Mouse (Mus musculus) embryonic facial prominence, embryonic 10.5 days (tissue): ENCODE measurements around the gene Aars2. TPM values are rescaled to one million over a fixed set of nuclear protein-coding genes. Genes with fewer than 3 reads are reported as not detected.

Source experiments
- DNase-seq: peaks from one replicate; pipeline ENCODE4 v3.0.0-alpha.2; 2017; ENCODE audit warnings: low spot score
- H3K27ac ChIP-seq: fragments of 300-500 bp; sonication (generic); replicated peaks from 2 replicates; pipeline ENCODE4 v1.5.1; 2016; ENCODE audit warnings: mild to moderate bottlenecking
- H3K27me3 ChIP-seq: fragments of 300-500 bp; sonication (generic); replicated peaks from 2 replicates; pipeline ENCODE4 v1.6.1; 2016; ENCODE audit warnings: low read depth, mild to moderate bottlenecking; ENCODE audit not compliant: poor library complexity, severe bottlenecking
- H3K36me3 ChIP-seq: fragments of 300-500 bp; sonication (generic); replicated peaks from 2 replicates; pipeline ENCODE4 v1.6.1; 2016; ENCODE audit warnings: mild to moderate bottlenecking, moderate library complexity
- H3K4me1 ChIP-seq: fragments of 300-500 bp; sonication (generic); 2 replicates; pipeline ENCODE4 v1.6.1; 2016
- H3K4me3 ChIP-seq: fragments of 300-500 bp; sonication (generic); 2 replicates; pipeline ENCODE4 v1.5.1; 2016; ENCODE audit warnings: mild to moderate bottlenecking, moderate library complexity
- H3K9me3 ChIP-seq: fragments of 300-500 bp; sonication (generic); 2 replicates; pipeline ENCODE4 v1.6.1; 2016; ENCODE audit warnings: mild to moderate bottlenecking
- WGBS: fragments of 180-500 bp; shearing (Covaris S2); methylation state at CpG from one replicate; pipeline ENCODE4 v1.1.7; 2016; 5-methylcytosine and 5-hydroxymethylcytosine counted together
- polyA plus RNA-seq: library from polyadenylated mRNA; unstranded; fragments of >200 nt; fragmentation: Nextera tagmentation; extraction: Ambion mirVana; gene quantifications from 2 replicates; pipeline ENCODE4 v1.2.1, GENCODE M21; 2016

Gene Aars2
- polyA plus RNA-seq, 1 experiment from 2014 or later, result 33.7 TPM

DNA sequence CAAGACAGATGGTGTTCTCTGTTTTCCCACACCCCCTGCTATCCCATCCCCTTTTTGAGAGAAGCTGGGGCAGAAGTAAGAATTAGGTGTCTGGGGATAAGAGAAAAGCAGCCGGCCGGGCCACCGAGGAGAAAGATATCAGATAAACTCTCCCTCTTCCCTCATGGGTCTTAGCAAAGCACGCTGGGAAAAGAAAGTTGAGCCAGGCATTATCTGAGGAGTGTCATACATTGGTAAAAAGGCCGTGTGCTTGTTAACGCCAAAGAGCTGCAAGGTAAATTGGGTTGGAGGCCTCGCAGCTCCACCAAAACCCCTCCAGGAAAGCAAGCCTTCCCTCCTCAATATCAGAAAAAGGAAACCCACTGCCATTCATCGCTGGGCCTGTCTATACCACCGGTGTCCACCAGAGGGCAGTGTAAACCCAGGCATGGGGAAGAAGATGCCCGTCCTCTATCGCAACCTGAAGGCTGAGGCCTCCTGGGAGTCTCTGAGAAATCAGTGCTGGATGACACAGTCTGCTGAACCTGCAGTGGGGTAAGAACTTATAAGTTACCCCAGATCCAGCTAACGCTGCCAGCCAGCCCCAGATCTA, 28.3 kb upstream of the Aars2 start:
- H3K4me3 ChIP-seq, result no peak overlapping the region
- peaks cover 53% of the 10 kb centered on the region for H3K27me3 ChIP-seq
- peaks cover 17% of the 10 kb centered on the region for H3K4me1 ChIP-seq
- DNase-seq, result peak; percentile 89
- no peak overlapping the region for H3K27ac ChIP-seq
- 20% methylated on average over 12 of the region's 12 CpGs for WGBS
- H3K36me3 ChIP-seq, result no peaks in the 10 kb centered on the region
- peaks cover 10% of the 10 kb centered on the region; the same call in 1 of the 2 replicates for H3K9me3 ChIP-seq

DNA sequence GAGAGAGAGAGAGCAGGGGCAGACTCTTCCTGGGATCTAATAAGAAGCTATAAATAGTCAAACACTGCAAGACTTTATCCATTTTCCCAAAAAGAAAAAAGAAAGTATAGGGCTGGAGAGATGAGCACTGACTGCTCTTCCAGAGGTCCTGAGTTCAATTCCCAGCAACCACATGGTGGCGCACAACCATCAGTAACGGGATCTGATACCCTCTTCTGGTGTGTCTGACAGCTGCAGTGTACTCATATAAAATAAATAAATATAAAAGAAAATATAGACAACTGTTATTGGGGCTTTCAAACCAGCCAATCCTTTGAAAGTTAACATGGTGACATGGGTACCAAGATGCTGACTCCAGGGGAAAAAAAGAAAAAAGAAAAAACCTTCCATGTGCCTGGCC, 26.2 kb upstream of the Aars2 start:
- 34% methylated on average over 2 of the region's 2 CpGs for WGBS
- Histone ChIP-seq H3K27me3 (peaks cover 32% of the 10 kb centered on the region), H3K36me3 (no peaks in the 10 kb centered on the region), H3K27ac (no peak overlapping the region), H3K4me3 (no peak overlapping the region), H3K9me3 (peaks cover 10% of the 10 kb centered on the region; the same call in 1 of the 2 replicates), H3K4me1 (peaks cover 8% of the 10 kb centered on the region; the same call in 1 of the 2 replicates)
- no peak for DNase-seq

DNA sequence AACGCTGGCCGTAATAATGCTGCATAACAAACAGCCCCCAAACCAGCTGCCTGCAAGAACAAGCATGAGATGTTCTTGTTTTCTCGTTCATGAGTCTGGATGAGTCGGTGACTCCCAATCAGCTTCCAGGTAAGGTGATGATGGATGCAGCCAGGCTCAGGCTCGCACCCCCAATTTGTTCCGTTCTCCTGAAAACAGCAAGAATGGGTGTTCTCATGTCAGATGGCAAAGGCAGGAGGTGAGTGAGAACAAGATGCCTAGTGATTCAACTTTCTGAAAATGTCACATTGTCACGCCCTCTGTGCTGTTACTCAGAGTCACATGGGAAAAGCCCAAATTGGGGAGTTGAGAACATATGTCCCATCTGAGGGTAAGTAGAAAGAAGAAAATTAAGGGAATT, 21.1 kb upstream of the Aars2 start:
- H3K27me3 ChIP-seq, result no peaks in the 10 kb centered on the region
- WGBS, result 88% methylated on average over 7 of the region's 7 CpGs

DNA sequence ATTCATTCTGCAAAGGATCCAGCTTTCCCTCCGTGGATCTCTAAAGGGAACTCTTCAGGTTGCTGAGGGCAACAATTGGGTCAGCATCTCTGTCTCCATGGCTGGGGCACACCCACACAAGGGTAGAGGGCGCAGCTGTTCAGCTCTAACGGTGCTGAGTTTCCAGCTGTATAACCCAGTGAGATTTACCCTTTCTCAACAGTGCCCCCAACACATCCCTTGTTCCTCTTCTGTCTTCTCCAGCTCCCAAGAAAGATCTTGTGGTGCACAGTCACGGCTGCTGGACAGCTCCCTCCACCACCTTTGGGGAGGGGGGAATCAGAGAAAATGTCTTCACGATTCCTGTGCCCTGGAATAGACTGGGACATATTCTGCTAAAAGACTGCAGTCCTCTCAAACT, 19.4 kb upstream of the Aars2 start:
- Histone ChIP-seq H3K4me1 (no peaks in the 10 kb centered on the region), H3K4me3 (no peak overlapping the region), H3K27me3 (no peaks in the 10 kb centered on the region), H3K36me3 (no peaks in the 10 kb centered on the region), H3K9me3 (no peaks in the 10 kb centered on the region), H3K27ac (no peak overlapping the region)
- 20% methylated on average over 5 of the region's 5 CpGs for WGBS
- DNase-seq, result no peak

More for the DNA sequence above, 21.1 kb upstream of the Aars2 start:
- H3K36me3 ChIP-seq, result no peaks in the 10 kb centered on the region
- no peak for DNase-seq
- no peaks in the 10 kb centered on the region for H3K4me1 ChIP-seq
- H3K4me3 ChIP-seq, result no peak overlapping the region
- peaks cover 10% of the 10 kb centered on the region; the same call in 1 of the 2 replicates for H3K9me3 ChIP-seq
- no peak overlapping the region for H3K27ac ChIP-seq

DNA sequence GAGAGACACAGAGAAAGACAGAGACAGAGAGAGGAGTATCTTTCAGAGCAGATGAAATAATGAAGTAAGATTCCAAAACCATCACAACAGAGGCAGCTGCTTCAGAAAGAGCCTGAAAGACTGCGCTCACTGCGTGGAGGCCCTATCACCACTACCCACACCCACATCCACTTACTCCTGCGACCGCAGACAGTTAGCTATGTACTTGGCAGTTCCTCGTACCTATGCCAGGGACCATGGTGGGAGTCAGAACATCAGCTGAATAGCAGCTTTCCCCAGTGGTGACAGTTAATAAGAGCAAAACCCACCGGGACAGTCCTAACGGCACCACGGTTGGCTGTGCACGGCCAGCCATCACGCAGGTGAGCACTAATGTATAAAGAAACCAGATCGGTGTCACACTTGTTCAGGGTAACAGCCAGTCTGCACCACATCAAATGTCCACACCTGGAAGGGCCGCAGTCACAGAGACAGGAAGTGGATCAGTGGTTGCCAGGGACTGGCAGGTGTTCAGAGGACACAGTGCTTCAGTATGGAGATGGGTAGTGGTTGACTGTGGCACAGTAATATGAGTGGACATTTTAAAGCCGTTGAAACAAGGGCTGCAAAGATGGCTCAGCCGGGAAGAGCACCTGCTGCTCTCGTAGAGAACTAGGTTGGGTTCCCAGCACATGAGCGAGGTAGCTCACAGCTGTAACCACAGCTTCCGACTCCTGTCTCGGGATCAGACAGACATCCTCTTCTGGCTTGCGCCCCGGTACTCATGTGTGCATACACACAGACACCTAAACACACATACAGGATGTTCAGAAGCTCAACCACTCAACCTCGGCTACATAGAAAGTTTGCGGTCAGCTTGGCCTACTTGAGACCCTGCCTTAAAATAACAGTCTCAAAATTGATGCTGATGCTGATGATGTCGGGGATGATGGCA, 18.1 kb upstream of the Aars2 start:
- H3K27me3 ChIP-seq, result no peaks in the 10 kb centered on the region
- H3K9me3 ChIP-seq, result no peaks in the 10 kb centered on the region
- H3K4me1 ChIP-seq, result no peaks in the 10 kb centered on the region
- H3K27ac ChIP-seq, result no peak overlapping the region
- 88% methylated on average over 23 of the region's 23 CpGs for WGBS
- H3K36me3 ChIP-seq, result no peaks in the 10 kb centered on the region
- DNase-seq, result no peak
- no peak overlapping the region for H3K4me3 ChIP-seq

DNA sequence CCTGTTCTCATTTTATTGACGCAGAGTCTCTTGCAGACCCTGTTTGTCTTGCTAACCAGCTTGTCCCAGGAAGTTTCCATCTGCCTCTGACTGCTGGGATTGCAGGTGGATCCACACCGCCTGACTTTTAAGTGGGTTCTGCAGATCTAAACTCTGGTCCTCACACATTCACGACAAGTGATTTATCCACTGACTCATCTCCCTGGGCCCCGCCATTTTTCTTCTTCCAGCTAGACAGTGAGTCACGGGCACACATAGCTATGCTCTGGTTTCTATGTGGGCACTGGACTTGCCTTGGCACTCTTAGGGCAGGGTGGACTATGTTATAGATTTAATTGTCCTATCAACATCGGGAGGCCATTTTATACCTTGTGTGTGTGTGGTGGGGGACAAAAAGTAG, 16.9 kb upstream of the Aars2 start:
- no peaks in the 10 kb centered on the region for H3K27me3 ChIP-seq
- DNase-seq, result no peak
- no peaks in the 10 kb centered on the region for H3K9me3 ChIP-seq
- peaks cover 7% of the 10 kb centered on the region for H3K4me1 ChIP-seq
- H3K27ac ChIP-seq, result no peak overlapping the region
- no peak overlapping the region for H3K4me3 ChIP-seq
- 90% methylated on average over 6 of the region's 6 CpGs for WGBS
- H3K36me3 ChIP-seq, result no peaks in the 10 kb centered on the region

DNA sequence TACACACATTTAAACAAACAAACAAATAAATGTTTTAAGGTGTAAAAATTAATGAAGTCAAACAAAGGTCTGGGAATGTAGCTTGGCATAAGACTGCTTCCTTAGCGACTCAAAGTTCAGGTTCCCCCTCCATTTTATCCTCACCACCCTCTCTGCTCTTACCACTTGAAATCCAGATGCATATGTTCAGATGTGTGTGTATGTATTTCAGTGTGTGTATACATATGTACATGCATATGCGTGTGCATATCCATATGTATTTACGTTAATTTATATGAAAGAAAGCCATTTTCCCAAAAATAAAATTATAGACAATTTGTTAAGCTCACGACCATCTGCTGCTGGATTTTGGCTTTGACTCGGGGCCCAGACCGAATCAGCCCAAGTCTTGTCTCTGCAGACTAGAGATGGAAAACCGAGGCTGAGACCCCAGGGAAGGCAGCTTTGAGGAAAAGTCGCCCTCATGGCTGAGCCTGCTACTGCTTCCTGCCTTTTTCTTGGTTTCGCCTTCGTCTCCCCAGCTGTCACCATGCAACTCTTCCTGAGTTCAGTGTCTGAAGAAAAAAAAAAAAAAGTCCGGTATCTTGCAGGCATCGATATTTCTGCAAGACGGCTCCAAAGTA, 16.0 kb upstream of the Aars2 start:
- Histone ChIP-seq H3K36me3 (no peaks in the 10 kb centered on the region), H3K27me3 (0 out of 2 replicates have a peak, but pooled peaks cover 2% of the 10 kb centered on the region), H3K4me1 (peaks cover 11% of the 10 kb centered on the region), H3K4me3 (no peak overlapping the region), H3K9me3 (no peaks in the 10 kb centered on the region), H3K27ac (no peak overlapping the region)
- no peak for DNase-seq
- 77% methylated on average over 13 of the region's 13 CpGs for WGBS

DNA sequence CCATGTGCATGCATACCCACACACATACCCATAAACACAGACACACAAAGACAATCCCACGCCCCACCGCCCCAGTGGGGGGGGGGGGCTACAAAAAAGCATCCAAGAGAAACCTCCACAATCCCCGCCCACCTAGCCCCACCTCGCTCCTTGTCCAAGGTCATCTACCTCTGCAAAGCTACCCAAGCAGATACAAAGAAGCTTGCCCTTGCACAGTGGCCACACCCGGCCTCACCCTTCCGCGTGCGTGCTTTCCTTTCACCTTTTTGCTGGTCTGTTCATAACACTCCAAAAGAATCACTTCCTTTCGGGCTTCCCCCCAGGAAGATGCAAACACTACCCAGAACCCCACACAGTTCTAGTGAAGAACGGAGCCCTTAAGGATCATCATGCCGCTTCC, 11.2 kb upstream of the Aars2 start:
- Histone ChIP-seq H3K27ac (no peak overlapping the region), H3K4me3 (no peak overlapping the region), H3K36me3 (no peaks in the 10 kb centered on the region), H3K9me3 (no peaks in the 10 kb centered on the region), H3K4me1 (peaks cover 12% of the 10 kb centered on the region), H3K27me3 (0 out of 2 replicates have a peak, but pooled peaks cover 5% of the 10 kb centered on the region)
- WGBS, result 77% methylated on average over 11 of the region's 11 CpGs
- DNase-seq, result no peak

DNA sequence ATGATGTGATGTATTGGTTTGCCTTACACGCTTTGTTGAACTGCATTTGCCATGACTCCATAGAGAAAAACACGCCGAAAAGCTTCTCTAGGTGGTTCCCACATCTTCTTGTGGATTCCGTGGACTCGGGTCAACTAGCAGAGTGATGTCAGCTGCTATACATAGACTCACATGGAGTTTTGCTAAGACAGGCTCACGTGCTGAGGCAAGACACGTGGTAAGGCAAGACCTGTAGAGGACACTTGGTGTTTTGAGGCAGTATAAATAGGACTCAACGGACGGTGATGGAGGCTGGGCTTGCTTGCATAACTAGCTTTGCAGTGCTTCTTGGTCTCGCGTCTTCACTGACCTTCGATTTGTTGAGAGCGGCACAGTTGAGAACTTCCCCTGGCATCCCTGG, 8.2 kb upstream of the Aars2 start:
- Histone ChIP-seq H3K27me3 (0 out of 2 replicates have a peak, but pooled peaks cover 5% of the 10 kb centered on the region), H3K9me3 (no peaks in the 10 kb centered on the region), H3K4me1 (peaks cover 18% of the 10 kb centered on the region), H3K36me3 (no peaks in the 10 kb centered on the region), H3K4me3 (no peak overlapping the region), H3K27ac (no peak overlapping the region)
- WGBS, result 86% methylated on average over 13 of the region's 13 CpGs
- DNase-seq, result no peak

DNA sequence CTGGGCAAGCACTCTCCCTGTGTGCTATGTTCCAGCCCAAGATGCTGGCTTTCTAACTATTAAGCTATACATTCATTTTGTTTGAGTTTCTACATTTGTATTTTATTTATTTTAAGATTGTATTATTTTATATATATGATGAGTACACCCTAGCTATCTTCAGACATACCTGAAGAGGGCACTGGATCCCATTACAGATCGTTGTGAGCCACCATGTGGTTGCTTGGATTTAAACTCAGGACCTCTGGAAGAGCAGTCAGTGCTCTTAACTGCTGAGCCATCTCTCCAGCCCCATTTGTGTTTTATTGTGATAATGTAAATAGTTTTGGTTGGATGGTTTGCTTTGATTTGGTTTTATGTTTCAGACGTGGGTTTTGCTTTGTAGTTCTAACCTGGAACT, 7.1 kb upstream of the Aars2 start:
- H3K4me3 ChIP-seq, result no peak overlapping the region
- DNase-seq, result no peak
- H3K27me3 ChIP-seq, result 0 out of 2 replicates have a peak, but pooled peaks cover 5% of the 10 kb centered on the region
- H3K4me1 ChIP-seq, result peaks cover 12% of the 10 kb centered on the region
- no peak overlapping the region for H3K27ac ChIP-seq
- no peaks in the 10 kb centered on the region for H3K9me3 ChIP-seq
- H3K36me3 ChIP-seq, result no peaks in the 10 kb centered on the region
- WGBS, result 54% methylated on average over 2 of the region's 2 CpGs

DNA sequence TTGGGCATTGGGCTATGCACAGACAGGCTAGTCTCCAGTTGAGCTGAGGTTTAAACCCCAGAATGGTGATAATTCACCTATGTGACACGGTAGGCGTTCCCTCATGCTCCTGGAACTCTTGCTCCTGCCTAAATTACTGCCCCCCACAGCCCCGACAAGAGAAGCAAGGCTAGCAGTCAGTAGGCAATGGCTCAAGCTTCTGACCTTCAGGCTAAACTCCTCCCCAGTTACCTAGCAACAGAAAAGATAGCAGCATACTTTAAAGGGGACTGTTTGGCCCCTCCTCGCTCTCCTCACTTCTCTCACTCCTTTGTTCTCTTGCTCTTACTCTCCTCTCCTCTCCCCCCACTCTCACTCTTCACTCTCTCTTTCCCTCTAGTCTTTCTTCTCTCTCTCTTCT, 5.7 kb upstream of the Aars2 start:
- no peaks in the 10 kb centered on the region for H3K36me3 ChIP-seq
- no peak overlapping the region for H3K27ac ChIP-seq
- H3K27me3 ChIP-seq, result no peaks in the 10 kb centered on the region
- 51% methylated on average over 4 of the region's 4 CpGs for WGBS
- no peak for DNase-seq
- no peaks in the 10 kb centered on the region for H3K9me3 ChIP-seq
- no peak overlapping the region for H3K4me3 ChIP-seq
- H3K4me1 ChIP-seq, result peaks cover 9% of the 10 kb centered on the region

DNA sequence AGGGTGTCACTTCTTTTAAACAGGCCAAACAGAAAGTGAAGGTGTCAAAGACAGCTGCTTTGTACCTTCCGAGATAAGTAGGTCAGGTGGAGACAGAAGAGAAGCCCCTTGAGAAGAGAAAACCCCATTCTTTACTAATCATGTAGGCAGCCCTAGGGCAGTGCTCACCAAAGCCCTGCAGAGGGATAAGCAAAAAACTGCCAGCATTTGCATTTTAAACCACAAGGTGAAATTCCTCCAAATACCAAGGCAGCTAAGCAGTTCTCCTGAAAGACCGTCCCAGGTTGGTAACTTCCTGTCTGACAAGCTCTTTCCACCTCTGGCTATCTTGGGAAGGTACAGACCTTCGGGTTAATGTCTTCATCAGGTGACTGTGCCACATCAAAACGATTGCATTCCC, 4.3 kb upstream of the Aars2 start:
- DNase-seq, result no peak
- Histone ChIP-seq H3K9me3 (no peaks in the 10 kb centered on the region), H3K4me3 (no peak overlapping the region), H3K27me3 (no peaks in the 10 kb centered on the region), H3K4me1 (peaks cover 18% of the 10 kb centered on the region), H3K27ac (no peak overlapping the region), H3K36me3 (no peaks in the 10 kb centered on the region)
- WGBS, result 65% methylated on average over 4 of the region's 4 CpGs
